Mouse (Mus musculus) c-Kit-positive CD71-positive TER-119-positive erythroid progenitor cells, embryonic 14.5 days (primary cell): Measurements from ENCODE around the gene Adamts17.

Source experiments
- DNase-seq: peaks from one replicate; pipeline ENCODE4 v3.0.0-alpha.2; 2013; ENCODE audit warnings: low spot score

The Adamts17 gene

GRCm38 (mm10) chr7:66974859-66975258 lies 135.3 kb downstream of the Adamts17 start:
- DNase-seq = no peak

DNA sequence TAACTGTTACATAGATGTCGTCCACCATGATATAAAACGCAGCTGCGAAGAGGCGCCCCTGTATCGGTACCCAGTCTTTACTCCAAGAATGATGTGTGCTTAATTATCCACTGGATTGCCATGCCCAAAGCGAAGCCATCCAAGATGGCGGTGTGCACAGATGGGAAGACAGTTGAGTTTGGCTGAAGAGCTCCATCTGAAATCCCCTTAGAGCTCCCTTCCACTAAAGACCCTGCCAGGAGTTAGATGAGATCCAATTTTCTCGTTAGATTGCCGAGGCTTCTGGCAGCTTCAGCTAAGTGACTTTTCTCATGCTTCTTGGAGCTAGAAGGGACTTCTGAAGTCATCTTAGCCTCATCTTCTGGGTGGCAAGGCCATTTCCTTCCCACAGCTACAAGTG lies 136.8 kb downstream of the Adamts17 start:
- no peak for DNase-seq

GRCm38 (mm10) chr7:66981591-66981990 lies 142.1 kb downstream of the Adamts17 start:
- DNase-seq = no peak

DNA sequence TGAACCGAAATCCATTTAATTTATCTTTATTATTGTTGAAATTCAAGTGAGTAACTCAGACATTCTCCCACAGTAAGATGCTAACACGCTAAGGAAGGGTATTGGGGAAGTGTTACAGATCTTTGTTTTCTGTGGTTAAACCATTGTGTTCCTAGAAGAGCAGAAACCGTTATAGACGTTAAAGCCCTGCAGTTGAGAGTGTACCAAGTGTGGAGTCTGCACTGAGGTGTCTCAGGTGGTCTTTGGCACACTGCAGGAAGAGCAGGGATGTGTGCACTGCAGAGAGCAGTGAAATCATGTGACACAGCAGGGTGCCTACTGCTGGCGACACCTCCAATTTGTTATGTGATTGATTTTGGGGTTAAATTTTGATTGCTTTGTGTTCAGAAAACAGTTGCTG lies 142.5 kb downstream of the Adamts17 start:
- no peak for DNase-seq

- no peak for DNase-seq
These were observed 148.1 kb downstream of the Adamts17 start for GRCm38 (mm10) chr7:66987671-66988070.

DNA sequence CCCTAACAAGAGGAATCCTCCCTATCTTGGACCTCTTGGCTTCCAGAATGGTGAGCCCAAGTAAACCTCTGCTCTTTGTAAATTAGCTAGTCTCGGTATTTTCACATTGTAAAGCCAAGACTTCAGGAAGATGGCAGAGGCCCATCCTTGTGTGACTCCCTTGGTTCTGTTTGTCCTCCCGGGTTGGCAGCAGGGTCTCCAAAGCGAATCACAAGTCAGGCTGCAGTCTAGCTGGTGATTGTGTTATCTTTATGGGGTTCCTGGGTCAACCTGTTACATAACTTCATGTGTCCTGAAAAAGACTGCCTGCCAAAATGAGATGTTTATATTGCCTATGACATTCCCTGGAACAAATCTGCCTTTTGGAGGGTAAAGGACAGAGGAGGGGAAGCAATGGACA lies 148.9 kb downstream of the Adamts17 start:
- DNase-seq = no peak

- no peak for DNase-seq
These were observed 150.0 kb downstream of the Adamts17 start for GRCm38 (mm10) chr7:66989357-66990045.

GRCm38 (mm10) chr7:66998821-66999220 lies 159.3 kb downstream of the Adamts17 start:
- no peak for DNase-seq

DNA sequence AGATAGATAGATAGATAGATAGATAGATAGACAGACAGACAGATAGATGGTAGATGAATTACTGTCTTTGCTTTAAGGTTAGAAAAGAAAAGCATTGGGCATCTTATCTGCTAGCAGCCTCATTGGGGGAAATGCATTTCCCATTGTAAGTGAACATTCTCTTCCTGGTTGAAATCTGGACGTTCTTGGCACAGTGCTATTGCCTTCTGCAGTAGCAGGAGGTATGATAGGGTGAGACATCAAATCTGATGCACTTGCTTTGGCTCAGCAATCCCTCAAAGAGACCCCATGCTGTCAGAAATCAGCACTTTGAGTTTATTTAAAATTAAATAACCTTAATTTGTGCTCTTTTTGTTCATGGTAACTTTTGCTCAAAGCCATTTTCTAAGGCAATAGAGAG lies 164.1 kb downstream of the Adamts17 start:
- no peak for DNase-seq

GRCm38 (mm10) chr7:67004220-67004619 lies 164.7 kb downstream of the Adamts17 start:
- DNase-seq = no peak

- DNase-seq = no peak
These were observed 170.3 kb downstream of the Adamts17 start for GRCm38 (mm10) chr7:67009841-67010240.

- DNase-seq = no peak
These were observed 172.6 kb downstream of the Adamts17 start for GRCm38 (mm10) chr7:67012011-67012751.

GRCm38 (mm10) chr7:67013211-67013895 lies 173.8 kb downstream of the Adamts17 start:
- no peak for DNase-seq

DNA sequence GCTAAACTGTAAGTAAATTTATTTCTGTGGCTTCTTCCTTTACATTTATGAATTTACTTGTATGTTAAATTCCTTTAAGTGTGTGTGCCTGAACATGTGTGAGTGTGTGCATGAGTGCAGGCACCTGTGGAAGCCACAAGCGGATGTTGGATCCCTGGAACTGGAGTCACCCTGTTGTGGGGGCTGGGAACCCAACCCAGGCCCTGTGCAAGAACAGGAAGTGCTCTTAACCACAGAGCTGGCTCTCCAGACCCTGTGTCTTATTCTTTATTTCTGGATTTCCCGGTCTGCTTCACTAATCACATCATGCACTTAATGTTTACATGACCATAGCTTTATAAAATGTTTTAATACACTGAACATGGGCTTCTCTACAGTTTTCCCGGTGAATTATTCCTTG lies 180.4 kb downstream of the Adamts17 start:
- no peak for DNase-seq

GRCm38 (mm10) chr7:67026114-67027070 lies 186.9 kb downstream of the Adamts17 start:
- DNase-seq = no peak

GRCm38 (mm10) chr7:67027216-67027615 lies 187.7 kb downstream of the Adamts17 start:
- no peak for DNase-seq

DNA sequence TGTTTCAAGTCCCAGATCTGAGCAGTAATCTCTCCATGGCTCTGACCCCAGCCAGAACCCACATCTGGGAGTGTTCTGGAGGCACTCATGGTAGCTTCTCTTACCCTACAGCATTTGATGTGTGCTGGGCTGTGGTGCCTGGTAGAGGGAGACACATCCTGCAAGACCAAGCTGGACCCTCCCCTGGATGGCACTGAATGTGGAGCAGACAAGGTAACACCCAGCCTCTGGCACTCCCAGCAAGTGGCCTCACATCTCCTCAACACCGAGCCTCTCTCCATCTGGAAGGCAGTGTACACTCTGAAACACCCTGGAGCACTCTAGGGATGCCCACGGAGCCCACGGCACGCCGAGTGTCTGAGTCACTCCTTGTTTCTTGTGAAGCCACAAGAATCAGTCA lies 188.2 kb downstream of the Adamts17 start:
- no peak for DNase-seq

GRCm38 (mm10) chr7:67028902-67029301 lies 189.4 kb downstream of the Adamts17 start:
- no peak for DNase-seq

- no peak for DNase-seq
These were observed 189.9 kb downstream of the Adamts17 start for GRCm38 (mm10) chr7:67029481-67029880.

- no peak for DNase-seq
These were observed 191.7 kb downstream of the Adamts17 start for GRCm38 (mm10) chr7:67031284-67031683.

DNA sequence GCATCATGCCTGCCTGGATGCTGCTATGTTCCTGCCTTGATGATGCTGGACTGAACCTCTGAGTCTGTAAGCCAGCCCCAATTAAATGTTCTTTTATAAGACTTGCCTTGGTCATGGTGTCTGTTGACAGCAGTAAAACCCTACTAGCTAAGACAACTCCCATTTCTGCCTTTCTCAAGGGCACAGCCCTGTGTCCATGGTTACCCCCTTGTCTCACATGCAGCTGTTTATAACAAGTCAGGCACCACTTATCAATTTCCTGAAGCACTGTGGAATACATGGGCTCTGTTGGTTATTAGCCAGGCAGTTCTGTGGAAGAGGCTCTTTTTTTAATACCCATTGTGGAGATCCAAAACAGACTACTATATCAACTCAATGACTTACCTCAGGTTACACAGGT lies 193.1 kb downstream of the Adamts17 start:
- no peak for DNase-seq

- no peak for DNase-seq
These were observed 194.8 kb downstream of the Adamts17 start for GRCm38 (mm10) chr7:67034369-67034768.
